Mouse (Mus musculus) bone marrow macrophage, adult 2 months (primary cell): Measurements from ENCODE around the gene Sptlc2.

Experiments
- CTCF ChIP-seq: IDR thresholded peaks from 2 replicates; pipeline ENCODE4 v1.5.1; 2012; ENCODE audit warnings: low read depth, mild to moderate bottlenecking, low read length, moderate library complexity
- POLR2A ChIP-seq: IDR thresholded peaks from 2 replicates; pipeline ENCODE4 v1.6.1; 2012; ENCODE audit warnings: mild to moderate bottlenecking, low read depth, low read length, borderline replicate concordance

GRCm38 (mm10) chr12:87348029-87348428, 40.1 kb downstream of the Sptlc2 start:
- TF ChIP-seq CTCF (no peak), POLR2A (no peak)
